Mouse (Mus musculus) natural killer cell, adult 2 months (primary cell): Measurements from ENCODE around the gene Gm6121.
"Not testable (repeated sequence)": the region's sequence is repeated elsewhere in the genome, so short reads cannot be mapped to it uniquely, and the experiment has no call there.

Experiments
- DNase-seq, 2 experiments: peaks; one replicate each; pipeline ENCODE4 v3.0.0; 2022; ENCODE audit warnings: low spot score in 2 of 2

The Gm6121 gene

DNA sequence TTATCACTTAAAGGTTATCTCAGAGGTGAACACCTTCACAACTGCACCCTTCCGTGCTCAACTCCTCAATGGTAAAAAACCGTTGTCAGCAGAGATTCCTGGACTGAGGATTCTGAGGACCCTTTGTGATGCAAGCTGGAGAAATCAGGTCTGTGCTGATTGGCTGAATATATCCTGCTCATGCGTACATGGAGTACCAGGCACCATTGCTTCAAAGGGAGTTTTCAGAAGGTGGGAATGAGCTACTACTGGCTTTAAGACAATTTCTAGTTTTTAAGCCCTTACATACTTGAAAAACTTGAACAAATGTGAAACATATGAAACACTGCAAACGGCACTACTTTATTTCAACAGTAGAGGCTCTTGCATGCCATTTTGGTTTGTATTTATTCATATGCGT, at the start of gene Gm6121:
Gene Gm6121 (minus strand): TSS at position 101 of the 400 bp plus-strand sequence.
- DNase-seq: not testable (repeated sequence)
